Mouse (Mus musculus): ENCODE measurements at regions not wholly inside any gene's neighbourhood (a gene's known extent, or its start where the extent isn't known, plus 50 kb on each side); places are given as distances from the start of the nearest gene placed in this dataset.

GRCm38 (mm10) chr13:40645646-40646045 lies 92.5 kb downstream of the Tfap2a start:
- Histone ChIP-seq H3K4me1 (ENCODE audit: control insufficient read depth, insufficient read depth) (no peaks in the 10 kb centered on the region), H3K27me3 (ENCODE audit: control insufficient read depth, insufficient read depth, low read length) (no peaks in the 10 kb centered on the region), H3K9ac (replicated peaks; ENCODE audit: low read depth, low read length) (no peak overlapping the region), H3K4me2 (ENCODE audit: low read depth, low read length) (no peak overlapping the region), H3K27ac (ENCODE audit: low read depth) (no peak overlapping the region), H3K36me3 (replicated peaks; ENCODE audit: control insufficient read depth, insufficient read depth, low read length) (no peaks in the 10 kb centered on the region), H3K9me3 (replicated peaks; ENCODE audit: control insufficient read depth, low read length) (no peaks in the 10 kb centered on the region), H3K4me3 (ENCODE audit: low read depth, low read length) (no peak overlapping the region)
- TF ChIP-seq CTCF (IDR thresholded peaks at IDR 0.05; ENCODE audit: low read depth) (no peak), EP300 (IDR thresholded peaks at IDR 0.05; ENCODE audit: low read depth) (no peak)
- WGBS = 85% methylated on average over 3 of the region's 3 CpGs
- DNase-seq (ENCODE audit: low spot score) = no peak
- no peak for ATAC-seq (ENCODE audit: insufficient read depth, low read depth)

GRCm38 (mm10) chr13:40642931-40643330 lies 95.2 kb downstream of the Tfap2a start:
- Histone ChIP-seq H3K27me3 (ENCODE audit: control insufficient read depth, insufficient read depth, low read length) (no peaks in the 10 kb centered on the region), H3K9ac (replicated peaks; ENCODE audit: low read depth, low read length) (no peak overlapping the region), H3K27ac (ENCODE audit: low read depth) (no peak overlapping the region), H3K4me3 (ENCODE audit: low read depth, low read length) (no peak overlapping the region), H3K4me1 (ENCODE audit: control insufficient read depth, insufficient read depth) (no peaks in the 10 kb centered on the region), H3K36me3 (replicated peaks; ENCODE audit: control insufficient read depth, insufficient read depth, low read length) (no peaks in the 10 kb centered on the region), H3K9me3 (replicated peaks; ENCODE audit: control insufficient read depth, low read length) (no peaks in the 10 kb centered on the region), H3K4me2 (ENCODE audit: low read depth, low read length) (no peak overlapping the region)
- 63% methylated on average over 6 of the region's 6 CpGs for WGBS
- ATAC-seq (ENCODE audit: insufficient read depth, low read depth) = no peak
- TF ChIP-seq CTCF (IDR thresholded peaks at IDR 0.05; ENCODE audit: low read depth) (no peak), EP300 (IDR thresholded peaks at IDR 0.05; ENCODE audit: low read depth) (no peak)
- no peak for DNase-seq (ENCODE audit: low spot score)

GRCm38 (mm10) chr13:40637269-40637668 lies 100.9 kb downstream of the Tfap2a start:
- no peak for ATAC-seq (ENCODE audit: insufficient read depth, low read depth)

GRCm38 (mm10) chr13:40617881-40618280 lies 120.3 kb downstream of the Tfap2a start:
- WGBS = 92% methylated on average over 20 of the region's 20 CpGs
- Histone ChIP-seq H3K4me3 (ENCODE audit: low read depth, low read length) (no peak overlapping the region), H3K9me3 (replicated peaks; ENCODE audit: control insufficient read depth, low read length) (no peaks in the 10 kb centered on the region), H3K27me3 (ENCODE audit: control insufficient read depth, insufficient read depth, low read length) (no peaks in the 10 kb centered on the region), H3K4me2 (ENCODE audit: low read depth, low read length) (no peak overlapping the region), H3K27ac (ENCODE audit: low read depth) (no peak overlapping the region), H3K9ac (replicated peaks; ENCODE audit: low read depth, low read length) (no peak overlapping the region), H3K4me1 (ENCODE audit: control insufficient read depth, insufficient read depth) (no peaks in the 10 kb centered on the region), H3K36me3 (replicated peaks; ENCODE audit: control insufficient read depth, insufficient read depth, low read length) (no peaks in the 10 kb centered on the region)
- no peak for DNase-seq (ENCODE audit: low spot score)
- ATAC-seq (ENCODE audit: insufficient read depth, low read depth) = no peak
- TF ChIP-seq CTCF (IDR thresholded peaks at IDR 0.05; ENCODE audit: low read depth) = no peak
- TF ChIP-seq EP300 (IDR thresholded peaks at IDR 0.05; ENCODE audit: low read depth) = no peak

More at GRCm38 (mm10) chr13:40637269-40637668, 100.9 kb downstream of the Tfap2a start:
- Histone ChIP-seq H3K27me3 (ENCODE audit: control insufficient read depth, insufficient read depth, low read length) (no peaks in the 10 kb centered on the region), H3K4me1 (ENCODE audit: control insufficient read depth, insufficient read depth) (no peaks in the 10 kb centered on the region), H3K9ac (replicated peaks; ENCODE audit: low read depth, low read length) (no peak overlapping the region), H3K4me2 (ENCODE audit: low read depth, low read length) (no peak overlapping the region), H3K9me3 (replicated peaks; ENCODE audit: control insufficient read depth, low read length) (no peaks in the 10 kb centered on the region), H3K4me3 (ENCODE audit: low read depth, low read length) (no peak overlapping the region), H3K36me3 (replicated peaks; ENCODE audit: control insufficient read depth, insufficient read depth, low read length) (no peaks in the 10 kb centered on the region), H3K27ac (ENCODE audit: low read depth) (no peak overlapping the region)
- no peak for TF ChIP-seq EP300 (IDR thresholded peaks at IDR 0.05; ENCODE audit: low read depth)
- no peak for DNase-seq (ENCODE audit: low spot score)
- 76% methylated on average over 6 of the region's 6 CpGs for WGBS

GRCm38 (mm10) chr13:40608526-40608925 lies 129.7 kb downstream of the Tfap2a start:
- no peak overlapping the region for H3K4me3 ChIP-seq (ENCODE audit: low read depth, low read length)
- H3K36me3 ChIP-seq (replicated peaks; ENCODE audit: control insufficient read depth, insufficient read depth, low read length) = no peaks in the 10 kb centered on the region
- DNase-seq (ENCODE audit: low spot score) = no peak
- H3K4me1 ChIP-seq (ENCODE audit: control insufficient read depth, insufficient read depth) = no peaks in the 10 kb centered on the region
- 74% methylated on average over 4 of the region's 4 CpGs for WGBS
- no peak overlapping the region for H3K9ac ChIP-seq (replicated peaks; ENCODE audit: low read depth, low read length)
- ATAC-seq (ENCODE audit: insufficient read depth, low read depth) = no peak
- no peaks in the 10 kb centered on the region for H3K9me3 ChIP-seq (replicated peaks; ENCODE audit: control insufficient read depth, low read length)
- H3K4me2 ChIP-seq (ENCODE audit: low read depth, low read length) = no peak overlapping the region
- H3K27ac ChIP-seq (ENCODE audit: low read depth) = no peak overlapping the region
- TF ChIP-seq CTCF (IDR thresholded peaks at IDR 0.05; ENCODE audit: low read depth) (no peak), EP300 (IDR thresholded peaks at IDR 0.05; ENCODE audit: low read depth) (no peak)
- no peaks in the 10 kb centered on the region for H3K27me3 ChIP-seq (ENCODE audit: control insufficient read depth, insufficient read depth, low read length)
